Mouse (Mus musculus) kidney, embryonic 16.5 days (tissue): ENCODE results near the gene Ptprj. TPM values are rescaled to one million over a fixed set of nuclear protein-coding genes. Genes with fewer than 3 reads are reported as not detected.

ENCODE experiments used
- ATAC-seq: fragments of 200-750 bp; cut with Nextera tagmentation; 2 replicates; pipeline ENCODE4 v1.8.0; 2017; ENCODE audit warnings: moderate TSS enrichment; ENCODE audit not compliant: low FRiP score, low TSS enrichment
- H3K27ac ChIP-seq: fragments of 300-500 bp; sonication (generic); 2 replicates; pipeline ENCODE4 v1.5.1; 2014; ENCODE audit warnings: low read length
- H3K27me3 ChIP-seq: fragments of 300-500 bp; sonication (generic); 2 replicates; pipeline ENCODE4 v1.6.1; 2014; ENCODE audit warnings: low read length, control low read depth, mixed read lengths; ENCODE audit not compliant: insufficient read depth
- H3K36me3 ChIP-seq: fragments of 300-500 bp; sonication (generic); 2 replicates; pipeline ENCODE4 v1.6.1; 2014; ENCODE audit warnings: low read length, control low read depth, mixed read lengths; ENCODE audit not compliant: insufficient read depth
- H3K4me1 ChIP-seq: fragments of 300-500 bp; sonication (generic); 2 replicates; pipeline ENCODE4 v1.6.1; 2014; ENCODE audit warnings: low read length, control low read depth, mixed read lengths; ENCODE audit not compliant: insufficient read depth
- H3K4me2 ChIP-seq: fragments of 300-500 bp; sonication (generic); replicated peaks from 2 replicates; pipeline ENCODE4 v1.6.1; 2014; ENCODE audit warnings: low read depth, low read length
- H3K4me3 ChIP-seq: fragments of 300-500 bp; sonication (generic); 2 replicates; pipeline ENCODE4 v1.5.1; 2014; ENCODE audit warnings: mild to moderate bottlenecking, low read length
- H3K9ac ChIP-seq: fragments of 300-500 bp; sonication (generic); replicated peaks from 2 replicates; pipeline ENCODE4 v1.6.1; 2014; ENCODE audit warnings: low read length
- H3K9me3 ChIP-seq: fragments of 300-500 bp; sonication (generic); 2 replicates; pipeline ENCODE4 v1.6.1; 2016; ENCODE audit warnings: low read length, control low read depth
- WGBS: fragments of 180-500 bp; shearing (Covaris S2); extraction: QIAGEN DNeasy Blood & Tissue Kit; methylation state at CpG from one replicate; pipeline ENCODE4 v1.1.7; 2014; 5-methylcytosine and 5-hydroxymethylcytosine counted together
- polyA plus RNA-seq: library from polyadenylated mRNA; unstranded; fragments of >200 nt; fragmentation: Nextera tagmentation; extraction: Ambion mirVana; gene quantifications from 2 replicates; pipeline ENCODE4 v1.2.1, GENCODE M21; 2015

The Ptprj gene
- polyA plus RNA-seq, 1 experiment from 2014 or later = 7.0 TPM

DNA sequence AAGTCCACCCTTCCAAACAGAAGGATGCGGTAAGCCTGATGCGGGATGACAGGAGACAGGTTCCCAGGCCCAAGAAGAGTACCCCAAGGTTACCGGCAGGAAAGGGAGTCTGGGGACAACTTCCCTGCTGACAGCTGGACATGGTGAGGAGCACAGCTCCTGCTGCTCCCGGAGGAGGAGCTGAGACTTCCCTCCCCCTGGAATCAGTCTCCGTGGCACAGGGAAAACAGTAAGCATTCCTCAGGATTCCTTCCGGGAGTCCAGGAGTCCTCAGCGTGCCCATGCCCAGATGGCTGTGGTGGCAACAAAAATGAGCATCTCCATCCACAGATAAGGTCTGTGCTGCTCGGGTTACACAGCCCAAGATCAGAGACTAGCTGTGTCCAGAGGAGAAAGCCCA is 102.8 kb downstream of the Ptprj start:
- Histone ChIP-seq H3K27ac (no peak overlapping the region), H3K4me2 (no peak overlapping the region), H3K9ac (no peak overlapping the region), H3K36me3 (no peaks in the 10 kb centered on the region), H3K4me1 (peaks cover 29% of the 10 kb centered on the region), H3K4me3 (no peak overlapping the region), H3K27me3 (no peaks in the 10 kb centered on the region), H3K9me3 (no peaks in the 10 kb centered on the region)
- ATAC-seq = no peak
- WGBS = 24% methylated on average over 8 of the region's 8 CpGs

DNA sequence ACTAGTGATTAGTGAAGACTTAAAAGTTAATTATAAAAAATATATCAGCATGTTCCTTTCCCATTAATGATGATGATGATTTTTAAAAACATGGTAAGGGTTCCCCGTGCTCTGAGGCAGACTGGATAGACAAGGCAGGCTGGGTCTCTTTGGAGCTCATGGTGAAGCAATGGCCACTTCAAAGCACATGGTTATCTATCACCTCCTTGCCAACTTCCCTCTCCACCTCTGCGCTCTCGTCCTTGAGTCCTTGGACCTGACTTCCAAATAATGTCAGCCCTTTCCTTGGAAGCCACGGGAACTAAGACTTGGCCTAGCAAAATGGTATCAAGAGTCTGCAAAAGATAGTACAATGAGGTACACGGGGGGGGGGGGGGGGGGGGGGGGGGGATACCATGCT is 103.7 kb downstream of the Ptprj start:
- Histone ChIP-seq H3K27ac (no peak overlapping the region), H3K36me3 (no peaks in the 10 kb centered on the region; the same call in 1 of the 2 replicates), H3K27me3 (no peaks in the 10 kb centered on the region), H3K4me2 (no peak overlapping the region), H3K9me3 (no peaks in the 10 kb centered on the region), H3K9ac (no peak overlapping the region), H3K4me1 (peaks cover 29% of the 10 kb centered on the region), H3K4me3 (no peak overlapping the region)
- WGBS = 66% methylated on average over 4 of the region's 5 CpGs
- no peak for ATAC-seq

DNA sequence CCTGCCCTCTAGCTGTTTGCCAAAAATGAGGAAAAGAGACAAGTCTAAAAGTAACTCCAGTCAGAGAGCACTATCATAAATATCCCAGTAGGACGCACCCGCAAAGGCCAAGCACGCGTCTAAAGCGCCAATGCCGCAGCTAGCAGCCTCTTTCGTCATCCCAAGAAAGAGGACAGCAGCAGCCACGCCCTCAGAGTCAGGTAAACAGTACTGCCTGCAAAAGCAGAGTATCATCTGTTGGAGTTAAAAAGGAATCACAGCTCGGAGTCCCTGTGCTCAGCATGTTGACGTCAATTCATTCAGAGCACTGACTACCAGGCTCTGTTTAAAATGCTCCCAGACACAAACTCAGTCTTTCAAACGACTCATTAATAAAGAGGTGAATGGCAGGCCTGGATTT is 104.1 kb downstream of the Ptprj start:
- H3K9ac ChIP-seq = no peak overlapping the region
- H3K27me3 ChIP-seq = no peaks in the 10 kb centered on the region
- peaks cover 29% of the 10 kb centered on the region for H3K4me1 ChIP-seq
- WGBS = 88% methylated on average over 11 of the region's 11 CpGs
- H3K9me3 ChIP-seq = no peaks in the 10 kb centered on the region
- H3K27ac ChIP-seq = no peak overlapping the region
- no peak for ATAC-seq
- no peak overlapping the region for H3K4me3 ChIP-seq
- H3K36me3 ChIP-seq = no peaks in the 10 kb centered on the region; the same call in 1 of the 2 replicates
- no peak overlapping the region for H3K4me2 ChIP-seq

DNA sequence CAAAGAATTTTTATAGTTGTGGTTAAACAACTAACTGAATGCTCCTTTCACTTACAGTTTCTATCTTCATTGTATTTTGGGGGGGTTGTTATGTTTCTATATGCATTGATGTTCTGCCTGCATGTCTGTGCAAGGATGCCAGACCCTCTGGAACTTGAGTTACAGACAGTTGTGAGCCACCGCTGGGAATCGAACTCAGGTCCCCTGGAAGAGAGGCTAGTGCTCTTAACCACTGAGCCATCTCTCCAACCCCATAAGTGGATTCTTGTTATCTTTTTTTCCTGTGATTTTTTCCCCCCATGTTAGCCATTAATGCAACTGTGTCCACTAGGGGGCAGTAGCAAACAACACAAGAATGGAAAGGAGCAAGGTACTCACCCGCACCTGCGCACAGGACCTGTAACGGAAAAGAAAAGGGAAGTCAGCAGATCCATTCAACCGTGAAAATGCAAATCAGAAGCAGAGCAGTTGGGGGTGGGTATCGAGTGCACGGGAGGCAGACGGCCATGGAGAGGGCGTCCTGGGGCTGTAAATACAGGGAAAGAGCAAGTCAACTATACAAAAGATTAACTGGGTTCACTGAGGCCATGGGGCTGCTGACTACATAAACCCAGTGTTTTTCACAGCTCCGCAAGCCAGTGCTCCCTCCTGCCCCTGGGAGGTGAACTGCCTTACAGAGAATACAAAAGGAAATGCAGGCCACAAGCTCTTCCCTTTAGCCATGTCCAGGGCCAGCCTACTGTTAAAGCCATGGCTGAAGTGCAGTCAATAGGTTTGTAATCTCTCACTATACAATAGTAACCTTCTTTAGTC is 105.6 kb downstream of the Ptprj start:
- peak overlapping the region; percentile 45 for H3K4me2 ChIP-seq
- H3K4me3 ChIP-seq = peak overlapping the region; percentile 25
- H3K27ac ChIP-seq = peak overlapping the region; percentile 84
- no peaks in the 10 kb centered on the region; the same call in 1 of the 2 replicates for H3K36me3 ChIP-seq
- peaks cover 29% of the 10 kb centered on the region for H3K4me1 ChIP-seq
- peak; percentile 95 for ATAC-seq
- H3K9me3 ChIP-seq = no peaks in the 10 kb centered on the region
- WGBS = 2% methylated on average over 11 of the region's 11 CpGs
- no peaks in the 10 kb centered on the region for H3K27me3 ChIP-seq
- peak overlapping the region; percentile 24; the same call in 1 of the 2 replicates for H3K9ac ChIP-seq

DNA sequence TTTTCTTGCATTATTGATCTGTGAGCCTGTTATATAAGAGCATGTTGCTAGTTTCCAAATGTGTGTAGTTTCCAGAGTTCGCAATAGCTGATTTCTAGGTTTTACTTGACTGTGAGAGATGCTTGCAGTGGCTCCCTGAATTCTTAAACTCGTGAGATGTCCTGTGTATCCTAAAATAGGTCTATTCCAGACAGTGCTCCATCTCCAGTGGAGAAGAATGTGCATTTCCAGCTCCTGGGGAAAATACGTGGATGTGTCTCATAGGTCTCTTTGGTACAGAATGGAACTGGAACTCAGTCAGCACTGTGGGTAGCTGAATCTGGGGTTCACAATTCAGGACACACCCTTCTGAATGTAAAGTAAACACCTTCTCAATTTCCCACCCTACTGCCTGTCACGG is 107.7 kb downstream of the Ptprj start:
- H3K27me3 ChIP-seq = no peaks in the 10 kb centered on the region
- H3K9me3 ChIP-seq = no peaks in the 10 kb centered on the region
- H3K27ac ChIP-seq = no peak overlapping the region
- peaks cover 19% of the 10 kb centered on the region for H3K4me1 ChIP-seq
- ATAC-seq = no peak
- H3K4me2 ChIP-seq = no peak overlapping the region
- no peak overlapping the region for H3K4me3 ChIP-seq
- no peaks in the 10 kb centered on the region; the same call in 1 of the 2 replicates for H3K36me3 ChIP-seq
- no peak overlapping the region for H3K9ac ChIP-seq
- WGBS = 73% methylated on average over 4 of the region's 4 CpGs

DNA sequence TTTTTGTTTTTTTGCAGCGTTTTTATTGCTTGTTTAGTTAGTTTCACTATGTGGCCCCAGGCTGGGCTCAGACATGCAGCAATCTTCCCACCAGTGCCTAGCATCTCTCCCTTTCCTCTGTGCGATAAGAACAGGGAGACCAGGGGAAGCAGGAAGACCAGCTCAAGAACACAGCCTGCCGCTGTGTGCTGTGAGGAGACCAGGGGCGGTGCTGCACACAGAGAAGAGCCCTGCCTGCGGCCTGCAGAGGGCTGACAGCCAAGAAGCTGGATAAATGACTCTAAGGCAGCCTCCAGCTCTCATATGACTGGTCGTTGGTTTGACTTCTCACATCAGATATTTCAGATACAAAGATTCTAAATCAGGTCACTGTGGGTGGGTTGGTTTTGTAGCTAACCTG is 110.3 kb downstream of the Ptprj start:
- Histone ChIP-seq H3K4me2 (no peak overlapping the region), H3K27ac (no peak overlapping the region), H3K9ac (no peak overlapping the region), H3K27me3 (no peaks in the 10 kb centered on the region), H3K36me3 (no peaks in the 10 kb centered on the region; the same call in 1 of the 2 replicates), H3K9me3 (no peaks in the 10 kb centered on the region), H3K4me3 (no peak overlapping the region), H3K4me1 (peaks cover 5% of the 10 kb centered on the region)
- ATAC-seq = no peak
- WGBS = 43% methylated on average over 6 of the region's 6 CpGs

DNA sequence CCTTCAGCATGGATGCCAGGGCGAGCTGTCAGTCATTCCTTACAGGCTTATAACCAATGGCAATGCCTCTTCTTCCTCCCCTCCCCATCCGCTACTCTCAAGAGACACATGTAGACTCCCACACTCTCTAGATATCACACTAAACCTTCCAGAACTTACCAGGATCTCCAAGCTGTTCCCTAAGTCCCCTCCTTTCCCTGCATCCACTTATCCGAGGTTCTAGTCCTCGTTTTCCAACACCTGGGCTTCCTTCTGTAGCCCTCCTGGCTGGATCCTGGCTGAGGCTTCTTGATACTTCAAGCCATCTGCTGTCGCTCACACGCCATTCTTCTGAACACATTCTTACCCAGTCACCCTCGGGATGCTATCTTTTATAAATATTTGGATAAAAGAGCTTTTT is 114.0 kb downstream of the Ptprj start:
- H3K9me3 ChIP-seq = no peaks in the 10 kb centered on the region
- H3K4me3 ChIP-seq = no peak overlapping the region
- no peak overlapping the region for H3K4me2 ChIP-seq
- 59% methylated on average over 7 of the region's 7 CpGs for WGBS
- peaks cover 18% of the 10 kb centered on the region for H3K36me3 ChIP-seq
- ATAC-seq = no peak
- H3K27ac ChIP-seq = no peak overlapping the region
- no peaks in the 10 kb centered on the region for H3K27me3 ChIP-seq
- no peaks in the 10 kb centered on the region for H3K4me1 ChIP-seq
- H3K9ac ChIP-seq = no peak overlapping the region

DNA sequence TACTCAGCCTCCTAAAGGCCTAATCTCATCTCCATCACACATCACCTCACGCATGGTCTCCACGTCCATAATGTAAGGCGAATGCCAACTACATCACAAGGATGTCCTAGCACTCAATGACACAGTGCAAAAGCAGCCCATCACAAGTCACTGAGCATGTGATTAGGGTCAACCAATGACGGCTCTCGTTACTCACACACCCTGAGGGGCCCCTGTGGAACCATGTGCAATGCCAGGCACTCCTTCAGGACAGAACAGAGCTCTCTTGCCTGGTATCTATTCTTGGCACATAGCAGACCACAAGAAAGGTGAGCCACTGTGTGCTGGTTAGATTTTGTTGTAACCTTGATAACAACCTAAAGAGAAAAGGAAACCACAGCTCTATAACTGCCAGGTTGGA is 116.7 kb downstream of the Ptprj start:
- no peak for ATAC-seq
- H3K27ac ChIP-seq = no peak overlapping the region
- H3K4me1 ChIP-seq = no peaks in the 10 kb centered on the region
- H3K4me3 ChIP-seq = no peak overlapping the region
- H3K9ac ChIP-seq = no peak overlapping the region
- no peaks in the 10 kb centered on the region for H3K27me3 ChIP-seq
- H3K9me3 ChIP-seq = no peaks in the 10 kb centered on the region
- H3K4me2 ChIP-seq = no peak overlapping the region
- H3K36me3 ChIP-seq = peaks cover 33% of the 10 kb centered on the region
- 94% methylated on average over 5 of the region's 5 CpGs for WGBS

DNA sequence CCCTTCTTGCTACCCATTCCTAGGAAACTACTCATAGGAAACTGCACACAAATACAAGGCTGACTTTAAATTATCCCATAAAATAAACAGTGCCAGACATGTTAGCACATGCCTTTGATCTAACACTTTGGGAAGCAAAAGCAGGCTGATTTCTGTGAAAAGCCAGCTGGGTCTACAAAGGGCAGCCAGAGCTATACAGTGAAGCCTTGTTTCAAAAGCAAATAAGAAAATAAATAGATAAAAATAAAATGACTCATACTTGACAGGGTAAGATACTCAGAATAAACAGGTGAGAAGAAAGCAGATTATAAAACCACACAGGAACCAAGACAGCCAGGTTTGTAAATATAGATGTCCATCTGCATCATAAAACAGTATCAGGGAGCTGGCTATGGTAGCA is 118.2 kb downstream of the Ptprj start:
- ATAC-seq = no peak
- peaks cover 40% of the 10 kb centered on the region for H3K36me3 ChIP-seq
- H3K27me3 ChIP-seq = no peaks in the 10 kb centered on the region
- no peaks in the 10 kb centered on the region for H3K9me3 ChIP-seq
- no peaks in the 10 kb centered on the region for H3K4me1 ChIP-seq
- no peak overlapping the region for H3K9ac ChIP-seq
- H3K27ac ChIP-seq = no peak overlapping the region
- no peak overlapping the region for H3K4me3 ChIP-seq
- no peak overlapping the region for H3K4me2 ChIP-seq

DNA sequence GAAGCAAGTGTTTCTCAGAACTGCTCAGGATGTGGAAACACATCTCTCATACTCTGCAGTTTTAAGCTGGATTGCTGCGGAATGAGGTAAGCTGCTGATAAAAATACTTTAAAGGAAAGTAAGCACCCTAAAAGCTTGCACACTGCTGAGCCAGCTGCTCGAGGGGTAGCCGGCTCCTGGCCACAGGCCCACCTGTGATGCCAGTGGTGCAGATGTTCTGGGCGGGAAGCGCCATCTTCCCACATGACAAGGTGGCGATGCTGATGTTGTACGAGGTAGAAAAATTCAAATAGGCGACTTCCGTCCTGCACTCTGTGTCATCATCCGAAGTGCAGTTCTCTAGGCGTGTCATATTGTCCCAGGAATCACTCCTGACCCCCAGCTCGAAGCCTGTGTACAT is 122.5 kb downstream of the Ptprj start:
- WGBS = 88% methylated on average over 12 of the region's 12 CpGs
- H3K4me1 ChIP-seq = no peaks in the 10 kb centered on the region
- H3K9me3 ChIP-seq = no peaks in the 10 kb centered on the region
- no peaks in the 10 kb centered on the region for H3K27me3 ChIP-seq
- no peak for ATAC-seq
- H3K4me3 ChIP-seq = no peak overlapping the region
- H3K36me3 ChIP-seq = peaks cover 50% of the 10 kb centered on the region
- no peak overlapping the region for H3K27ac ChIP-seq
- H3K4me2 ChIP-seq = no peak overlapping the region
- no peak overlapping the region for H3K9ac ChIP-seq
